Mouse (Mus musculus) thymus, adult 2 months (tissue): Measurements from ENCODE around the gene Dguok. TPM values are rescaled to one million over a fixed set of nuclear protein-coding genes. Genes with fewer than 3 reads are reported as not detected.
A peak's percentile ranks its signal among the peaks of the same experiment; 100 is the strongest.

Source experiments
- DNase-seq: peaks from one replicate; pipeline ENCODE4 v3.0.0; 2021
- H3K27ac ChIP-seq: fragments of 200-500 bp; 2 replicates; pipeline ENCODE4 v1.5.1; 2012; ENCODE audit warnings: low read length, control low read depth; ENCODE audit not compliant: control insufficient read depth, insufficient read depth
- H3K27me3 ChIP-seq: fragments of 200-500 bp; 2 replicates; pipeline ENCODE4 v1.6.1; 2012; ENCODE audit warnings: mild to moderate bottlenecking, low read length, moderate library complexity, mixed read lengths; ENCODE audit not compliant: control insufficient read depth, insufficient read depth
- H3K36me3 ChIP-seq: fragments of 200-500 bp; 2 replicates; pipeline ENCODE4 v1.6.1; 2012; ENCODE audit warnings: mild to moderate bottlenecking, low read length, moderate library complexity; ENCODE audit not compliant: control insufficient read depth, insufficient read depth
- H3K4me1 ChIP-seq: fragments of 200-500 bp; replicated peaks from 2 replicates; pipeline ENCODE4 v1.6.1; 2012; ENCODE audit warnings: low read length; ENCODE audit not compliant: control insufficient read depth, insufficient read depth
- H3K4me3 ChIP-seq: fragments of 200-500 bp; 2 replicates; pipeline ENCODE4 v1.5.1; 2012; ENCODE audit warnings: mild to moderate bottlenecking, low read length, control low read depth, moderate library complexity; ENCODE audit not compliant: control insufficient read depth, insufficient read depth
- CTCF ChIP-seq: fragments of 200-500 bp; IDR thresholded peaks from 2 replicates; pipeline ENCODE4 v1.5.1; 2012; ENCODE audit warnings: mild to moderate bottlenecking, control low read depth, low read length, moderate library complexity, borderline replicate concordance; ENCODE audit not compliant: control insufficient read depth, poor library complexity, insufficient read depth; ENCODE audit errors: extremely low read depth
- POLR2A ChIP-seq: fragments of 200-500 bp; IDR thresholded peaks from 2 replicates; pipeline ENCODE4 v1.6.1; 2012; ENCODE audit warnings: mild to moderate bottlenecking, low read length, control low read depth, moderate library complexity; ENCODE audit not compliant: control insufficient read depth, poor library complexity, insufficient read depth; ENCODE audit errors: extremely low read depth
- WGBS: fragments of 180-500 bp; shearing (Covaris S2); methylation state at CpG from one replicate; pipeline ENCODE4 v1.1.7; 2018; 5-methylcytosine and 5-hydroxymethylcytosine counted together
- polyA plus RNA-seq: library from polyadenylated mRNA; depleted of rRNA; stranded (reverse); fragments of >200 nt; gene quantifications from 2 replicates; pipeline ENCODE4 v1.2.3, GENCODE M21; 2012

The Dguok gene
- polyA plus RNA-seq, 1 experiment = 65.4 TPM

DNA sequence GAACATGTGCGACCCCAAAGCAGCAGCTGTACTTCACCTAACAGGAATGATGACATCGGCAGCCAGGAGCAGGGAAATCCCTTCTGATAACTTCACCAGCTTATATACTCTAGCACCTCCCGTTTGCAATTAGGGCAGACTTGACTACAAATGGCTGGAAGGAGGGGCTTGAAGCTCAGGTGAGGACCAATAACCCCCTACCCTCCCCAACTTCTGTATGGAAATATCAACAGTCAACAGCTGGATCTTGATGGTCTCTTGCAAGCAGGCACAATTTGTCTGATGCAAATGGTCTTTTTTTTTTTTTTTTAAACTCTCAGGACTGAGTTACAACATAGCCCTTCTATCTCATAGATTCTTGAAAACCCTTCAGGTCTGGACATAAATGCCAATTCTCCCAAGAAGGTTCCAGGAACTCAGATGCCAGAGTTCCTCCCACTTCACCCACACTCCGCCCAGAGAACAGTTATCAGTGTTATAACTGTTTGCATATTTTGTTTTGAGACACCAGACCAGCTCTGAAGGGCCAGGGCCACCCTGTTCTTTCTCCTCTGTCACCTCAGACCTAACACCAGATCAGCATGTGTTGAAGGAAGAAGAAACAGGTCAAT, 47.6 kb downstream of the Dguok start, which contains the start of gene Tet3:
TSS of gene Tet3 (minus strand) at position 51 of the 611 bp plus-strand sequence.
- TF ChIP-seq CTCF (no peak), POLR2A (no peak)
- no peak within 1 kb of the TSS for H3K4me3 ChIP-seq

DNA sequence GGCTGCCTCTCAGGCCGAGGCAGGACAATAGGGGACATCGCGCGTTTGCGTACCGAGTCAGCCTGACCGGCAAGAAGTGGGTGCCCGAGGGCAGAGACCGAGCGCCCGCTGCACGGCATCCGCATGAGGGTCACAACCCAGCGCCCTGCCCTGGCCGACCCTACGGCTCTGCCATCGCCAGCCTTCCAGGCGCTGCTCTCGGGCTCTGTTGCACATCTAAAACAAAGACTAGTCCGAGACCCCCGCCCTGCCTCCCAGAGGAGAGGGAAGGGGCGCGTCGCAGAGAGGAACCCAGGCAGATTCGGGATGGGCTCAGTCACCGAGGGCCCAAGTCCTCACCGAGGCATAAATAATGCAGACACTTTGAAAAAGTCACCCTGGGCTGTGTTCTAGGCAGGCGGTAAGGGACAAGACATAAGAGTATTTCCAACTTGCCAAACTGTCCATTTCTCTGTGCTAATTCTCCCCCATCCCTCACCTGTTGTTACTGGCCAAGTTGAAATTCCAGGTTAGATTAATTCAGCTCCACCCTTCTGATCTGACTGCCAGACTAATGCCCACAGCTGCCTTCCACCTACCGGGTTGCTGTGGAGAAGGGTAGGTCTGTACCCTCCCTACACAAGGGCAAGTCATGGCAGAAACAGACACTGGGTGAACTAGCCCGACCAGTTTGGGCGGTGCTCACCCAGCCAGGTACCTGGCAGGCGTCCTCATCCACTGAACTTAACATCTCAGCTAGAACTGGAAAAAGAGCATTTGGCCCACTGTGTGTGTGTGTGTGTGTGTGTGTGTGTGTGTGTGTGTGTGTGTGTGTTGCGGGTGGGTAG, 49.6 kb downstream of the Dguok start:
- WGBS = 13% methylated on average over 33 of the region's 33 CpGs
- DNase-seq = no peak
- H3K27me3 ChIP-seq = no peaks in the 10 kb centered on the region
- peaks cover 34% of the 10 kb centered on the region for H3K4me1 ChIP-seq
- peak overlapping the region; percentile 62 for H3K4me3 ChIP-seq
- no peak overlapping the region for H3K27ac ChIP-seq
- H3K36me3 ChIP-seq = no peaks in the 10 kb centered on the region
- TF ChIP-seq POLR2A (no peak), CTCF (no peak)

More for the DNA sequence above, 47.6 kb downstream of the Dguok start, which contains the start of gene Tet3:
- Histone ChIP-seq H3K27me3 (no peaks in the 10 kb centered on the region), H3K27ac (no peak within 1 kb of the TSS), H3K4me1 (peaks cover 20% of the 10 kb centered on the region), H3K36me3 (no peaks in the 10 kb centered on the region)
- no peak for DNase-seq
- 86% methylated on average over 4 of the region's 4 CpGs for WGBS

DNA sequence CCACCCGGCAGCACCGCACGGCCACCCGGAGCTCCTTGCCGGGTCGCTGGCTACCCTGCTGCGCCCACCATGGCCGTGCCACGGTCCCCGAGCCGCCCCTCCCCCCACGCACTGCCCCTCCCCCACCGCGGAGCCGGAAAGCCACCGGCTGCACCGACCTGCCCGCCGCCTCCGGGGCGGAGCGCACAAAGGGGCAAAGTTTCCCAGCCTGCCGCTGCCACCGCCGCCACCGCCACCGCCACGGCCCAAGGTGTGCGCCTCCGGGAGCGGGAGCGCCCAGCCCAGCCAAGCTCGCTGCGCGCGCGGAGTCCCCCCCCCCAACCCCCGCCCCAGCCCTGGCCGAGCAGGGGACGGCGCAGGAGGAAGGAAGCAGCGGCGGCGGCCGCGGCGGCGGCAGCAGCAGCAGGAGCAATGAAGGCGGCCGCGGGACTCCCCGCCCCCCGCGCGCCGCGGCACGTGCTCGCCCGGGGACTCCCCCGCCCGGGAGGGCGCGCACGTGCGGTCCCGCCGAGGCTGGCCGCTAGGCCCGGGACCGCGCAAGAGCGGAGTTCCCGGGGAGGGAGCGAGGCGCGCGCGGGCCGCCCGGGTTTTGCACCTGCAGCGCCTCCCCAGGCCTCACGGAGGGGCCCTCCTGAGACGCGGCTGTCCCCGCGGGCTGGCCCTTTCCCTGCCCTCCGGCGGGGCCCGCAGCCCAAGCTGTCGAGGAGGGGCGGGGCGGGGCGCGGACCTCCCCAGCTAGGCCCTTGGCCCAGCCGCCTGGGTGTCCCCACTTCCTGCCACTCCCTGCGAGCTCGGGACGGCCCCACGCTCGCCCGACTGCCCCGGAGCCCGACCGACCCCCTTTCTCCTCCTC, 50.4 kb downstream of the Dguok start:
- Histone ChIP-seq H3K4me1 (peaks cover 40% of the 10 kb centered on the region), H3K36me3 (no peaks in the 10 kb centered on the region), H3K27me3 (no peaks in the 10 kb centered on the region), H3K27ac (peak overlapping the region; percentile 16; the same call in 1 of the 2 replicates), H3K4me3 (peak overlapping the region; percentile 62)
- peak; percentile 41; the same call in 1 of the 2 replicates for TF ChIP-seq POLR2A
- 0 out of 2 replicates have a peak, but pooled peaks have one; percentile 34 for TF ChIP-seq CTCF
- DNase-seq = peak; percentile 79
- WGBS = under 1% methylated on average over 93 of the region's 105 CpGs

DNA sequence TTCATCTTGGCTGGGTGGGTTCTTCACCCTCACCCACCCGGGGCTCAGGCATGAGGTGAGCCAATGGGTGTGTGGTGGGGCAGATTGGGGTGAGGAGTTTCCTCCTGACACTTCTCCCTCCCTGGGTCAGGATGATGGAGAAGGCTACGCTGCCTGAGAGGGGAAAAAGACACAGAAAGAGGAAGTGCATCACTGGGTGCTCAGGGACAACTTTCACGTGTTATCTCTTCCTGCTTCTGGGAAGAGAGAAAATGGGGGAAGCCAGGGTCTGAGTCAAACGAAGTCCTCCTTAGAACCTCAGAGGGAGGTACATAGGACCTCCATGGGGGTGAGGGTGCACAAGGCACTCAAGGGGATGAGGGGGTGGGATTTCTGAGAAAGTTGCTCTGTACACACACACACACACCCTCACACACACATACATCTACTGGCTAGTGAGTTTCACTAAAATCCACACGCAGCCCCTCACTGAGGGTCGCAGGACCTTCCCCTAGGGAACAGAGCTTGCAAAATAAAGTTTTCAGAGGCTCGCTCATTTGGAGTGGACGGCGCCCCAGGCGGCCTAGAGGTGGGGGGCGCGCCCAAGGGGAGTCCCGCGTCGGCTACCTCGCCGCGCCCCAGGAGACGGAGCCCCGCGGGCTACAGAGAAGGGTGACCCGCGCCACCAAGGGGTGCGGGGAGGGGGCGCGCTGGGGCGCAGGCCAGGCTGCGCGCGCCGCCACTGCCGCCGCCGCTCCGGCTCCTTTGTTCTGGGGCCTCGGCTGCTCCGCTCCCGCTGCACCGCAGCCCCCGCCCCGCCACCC, 51.2 kb downstream of the Dguok start:
- Histone ChIP-seq H3K4me1 (peaks cover 47% of the 10 kb centered on the region), H3K27ac (peak overlapping the region; percentile 41), H3K36me3 (no peaks in the 10 kb centered on the region), H3K27me3 (no peaks in the 10 kb centered on the region), H3K4me3 (peak overlapping the region; percentile 62)
- TF ChIP-seq CTCF (no peak), POLR2A (no peak)
- DNase-seq = peak; percentile 72
- WGBS = 0% methylated on average over 31 of the region's 41 CpGs

DNA sequence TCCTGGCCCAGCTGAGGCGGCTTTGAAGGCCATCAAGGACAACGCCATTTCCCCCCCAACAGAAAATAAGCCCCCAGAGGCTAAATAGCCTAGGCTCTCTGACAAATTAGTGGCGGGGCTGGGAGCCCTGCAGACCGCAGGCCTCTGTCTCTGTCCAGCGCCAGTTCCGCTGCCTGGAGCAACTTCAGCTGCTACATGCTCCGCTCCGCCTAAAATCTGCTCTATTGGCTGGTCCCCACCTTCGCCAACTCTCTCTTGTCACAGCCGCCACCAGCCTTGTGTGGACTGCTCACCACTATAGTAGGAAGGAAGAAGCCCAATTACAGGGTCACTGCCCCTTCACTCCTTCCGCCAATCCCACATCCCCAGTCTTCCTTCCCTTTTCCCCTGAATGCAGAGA, 53.1 kb downstream of the Dguok start:
- H3K4me3 ChIP-seq = no peak overlapping the region
- H3K27ac ChIP-seq = no peak overlapping the region
- H3K27me3 ChIP-seq = no peaks in the 10 kb centered on the region
- WGBS = 77% methylated on average over 11 of the region's 11 CpGs
- DNase-seq = no peak
- no peaks in the 10 kb centered on the region for H3K36me3 ChIP-seq
- H3K4me1 ChIP-seq = peaks cover 63% of the 10 kb centered on the region
- TF ChIP-seq CTCF (no peak), POLR2A (no peak)

DNA sequence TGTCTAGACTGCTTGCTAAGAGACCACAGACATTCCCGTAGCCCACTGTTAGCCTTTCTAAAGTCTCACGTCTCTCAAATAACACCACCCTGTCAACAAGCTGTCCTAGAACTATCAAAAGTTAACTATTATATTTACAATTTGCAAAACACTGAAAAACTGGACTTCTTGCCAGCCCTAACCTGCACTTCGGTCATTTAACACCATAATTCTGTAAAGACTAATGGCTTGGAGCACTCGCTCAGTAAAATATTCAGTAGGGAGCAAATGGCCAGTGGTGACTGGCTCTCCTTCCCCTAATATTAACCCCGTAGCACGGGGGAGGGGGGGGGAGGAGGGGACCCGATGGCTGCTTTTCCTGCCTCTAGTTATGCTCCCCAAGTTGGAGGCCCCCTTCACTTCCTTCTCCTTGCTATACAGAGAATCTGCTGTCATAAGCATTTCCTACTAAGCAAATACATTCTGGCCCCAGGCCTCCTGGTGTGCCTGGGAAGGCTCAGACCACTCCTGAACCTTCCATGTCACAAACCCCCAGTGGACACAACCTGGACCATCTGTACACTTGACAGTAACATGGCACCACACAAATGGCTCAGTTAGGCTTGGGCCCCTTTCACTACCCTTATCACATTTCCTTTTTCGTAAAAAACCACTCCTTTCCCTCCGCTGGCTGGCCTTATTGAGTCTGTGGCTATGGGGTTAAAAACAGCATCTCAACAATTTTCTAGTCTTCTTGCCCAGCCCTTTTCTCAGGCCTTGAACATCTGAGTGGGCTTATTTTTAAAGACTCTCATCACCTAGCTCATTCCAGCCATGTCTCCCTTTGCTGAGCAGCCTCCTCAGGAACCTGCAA, 56.1 kb downstream of the Dguok start:
- TF ChIP-seq POLR2A (no peak), CTCF (no peak)
- peaks cover 61% of the 10 kb centered on the region for H3K4me1 ChIP-seq
- WGBS = 47% methylated on average over 9 of the region's 9 CpGs
- peak overlapping the region; percentile 23; the same call in 1 of the 2 replicates for H3K27ac ChIP-seq
- DNase-seq = no peak
- H3K4me3 ChIP-seq = no peak overlapping the region
- no peaks in the 10 kb centered on the region for H3K36me3 ChIP-seq
- H3K27me3 ChIP-seq = no peaks in the 10 kb centered on the region
